Mouse (Mus musculus): Measurements from ENCODE around the gene Shank2. TPM values are rescaled to one million over a fixed set of nuclear protein-coding genes. Genes with fewer than 3 reads are reported as not detected.

Shank2 gene
- polyA plus RNA-seq, 1 experiment from 2014 or later, result 1.2 TPM

DNA sequence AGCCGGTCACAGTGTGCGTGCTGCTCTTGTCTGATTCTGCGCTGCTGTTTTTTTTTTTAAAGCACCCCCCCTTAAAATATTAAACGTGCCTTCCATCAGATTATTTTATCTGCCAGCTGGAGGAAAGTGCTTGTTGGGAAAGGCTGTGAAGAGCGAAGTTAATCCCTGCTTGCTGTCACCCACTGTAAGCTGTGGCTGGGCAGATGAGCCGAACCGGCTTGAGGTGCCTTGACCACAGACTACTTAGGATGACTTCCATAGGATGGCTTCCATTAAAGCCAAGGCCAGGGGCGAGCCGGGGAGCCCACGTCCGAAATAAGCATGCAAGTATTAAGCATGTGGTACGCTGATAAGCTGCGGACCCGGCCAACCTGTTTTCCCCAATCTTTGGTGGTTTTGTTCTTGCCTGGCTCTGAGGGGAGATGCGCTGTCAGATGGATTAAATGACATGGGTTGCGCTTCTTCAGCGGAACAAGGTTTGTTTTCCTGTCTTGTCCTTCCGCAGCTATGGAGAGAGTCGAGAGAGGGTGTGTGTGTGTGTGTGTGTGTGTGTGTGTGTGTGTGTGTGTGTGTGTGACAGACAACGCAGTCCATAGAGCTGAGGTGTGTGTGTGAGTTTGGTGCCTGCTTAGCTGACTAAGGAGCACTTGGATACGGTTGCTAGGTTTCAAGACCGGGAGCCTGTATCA, 131.1 kb downstream of the Shank2 start:
- H3K4me1 ChIP-seq (ENCODE audit: control insufficient read depth, insufficient read depth, low read length), result no peaks in the 10 kb centered on the region
- no peaks in the 10 kb centered on the region for H3K9me3 ChIP-seq (ENCODE audit: control insufficient read depth, low read depth, low read length)
- 78% methylated on average over 22 of the region's 22 CpGs for WGBS
- no peaks in the 10 kb centered on the region for H3K27me3 ChIP-seq (ENCODE audit: control insufficient read depth, insufficient read depth, low read length)
- no peaks in the 10 kb centered on the region for H3K36me3 ChIP-seq (ENCODE audit: control insufficient read depth, insufficient read depth, low read length)
- no peak overlapping the region for H3K27ac ChIP-seq (ENCODE audit: low read length)
- no peak overlapping the region for H3K4me3 ChIP-seq (ENCODE audit: low read depth, low read length)
- no peak overlapping the region for H3K4me2 ChIP-seq (replicated peaks; ENCODE audit: low read depth, low read length)
- no peak overlapping the region for H3K9ac ChIP-seq (replicated peaks; ENCODE audit: low read depth, low read length)
- no peak for ATAC-seq (ENCODE audit: insufficient number of reproducible peaks, insufficient read depth, low FRiP score, low read depth)

DNA sequence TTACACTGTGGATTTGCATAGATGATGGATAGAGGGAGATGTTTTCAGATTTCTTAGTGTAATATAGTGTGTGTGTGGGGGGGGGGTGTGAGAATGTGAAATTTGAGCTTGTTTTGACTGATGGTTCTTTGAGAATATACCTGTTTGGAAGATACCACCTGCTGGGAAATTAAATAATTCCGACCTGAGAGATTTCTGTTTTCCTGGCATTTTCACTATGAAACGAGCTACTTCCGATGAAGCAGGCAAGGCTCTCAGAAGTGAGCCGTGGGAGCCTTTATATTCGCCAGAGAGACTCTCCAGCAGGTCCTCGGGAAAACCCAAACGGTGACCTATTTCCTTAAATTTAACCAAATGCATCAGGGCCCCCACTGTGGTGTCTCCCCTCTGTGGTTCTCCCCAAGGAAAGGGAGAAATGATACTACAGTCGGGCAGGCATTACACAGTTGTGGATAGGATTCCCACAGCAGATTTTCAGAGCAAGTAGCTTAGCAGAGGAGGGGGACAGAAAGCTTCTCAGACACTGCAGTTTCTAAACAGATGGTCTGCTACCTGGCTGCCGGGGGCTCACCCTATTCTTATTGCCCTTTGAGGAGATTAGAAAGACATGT, 131.8 kb downstream of the Shank2 start:
- no peak for ATAC-seq (ENCODE audit: insufficient number of reproducible peaks, insufficient read depth, low FRiP score, low read depth)
- no peaks in the 10 kb centered on the region for H3K9me3 ChIP-seq (ENCODE audit: control insufficient read depth, low read depth, low read length)
- no peaks in the 10 kb centered on the region for H3K36me3 ChIP-seq (ENCODE audit: control insufficient read depth, insufficient read depth, low read length)
- H3K4me3 ChIP-seq (ENCODE audit: low read depth, low read length), result no peak overlapping the region
- WGBS, result 69% methylated on average over 9 of the region's 9 CpGs
- H3K9ac ChIP-seq (replicated peaks; ENCODE audit: low read depth, low read length), result no peak overlapping the region
- H3K4me2 ChIP-seq (replicated peaks; ENCODE audit: low read depth, low read length), result no peak overlapping the region
- H3K27ac ChIP-seq (ENCODE audit: low read length), result no peak overlapping the region
- no peaks in the 10 kb centered on the region for H3K4me1 ChIP-seq (ENCODE audit: control insufficient read depth, insufficient read depth, low read length)
- no peaks in the 10 kb centered on the region for H3K27me3 ChIP-seq (ENCODE audit: control insufficient read depth, insufficient read depth, low read length)

DNA sequence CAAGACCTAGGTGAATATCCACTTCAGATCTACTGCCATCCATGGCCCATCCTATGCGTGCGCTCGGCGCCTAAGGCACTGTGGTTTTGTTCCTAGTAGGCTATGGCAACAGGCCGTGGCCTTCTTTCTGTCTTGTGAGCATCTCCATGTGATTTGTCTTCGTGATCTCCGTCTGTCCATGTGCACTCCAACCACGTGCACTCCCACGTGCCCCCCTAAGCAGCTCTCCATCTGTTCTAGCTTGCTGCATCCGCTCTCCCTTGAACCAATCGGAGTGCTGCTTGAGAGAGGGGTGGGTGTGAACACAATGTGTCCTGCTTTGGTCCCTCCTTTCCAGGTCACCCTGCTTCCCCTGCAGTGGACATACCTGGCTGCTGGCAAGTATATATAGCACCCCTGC, 133.0 kb downstream of the Shank2 start:
- Histone ChIP-seq H3K4me2 (replicated peaks; ENCODE audit: low read depth, low read length) (no peak overlapping the region), H3K4me1 (ENCODE audit: control insufficient read depth, insufficient read depth, low read length) (no peaks in the 10 kb centered on the region), H3K27ac (ENCODE audit: low read length) (no peak overlapping the region), H3K27me3 (ENCODE audit: control insufficient read depth, insufficient read depth, low read length) (no peaks in the 10 kb centered on the region), H3K36me3 (ENCODE audit: control insufficient read depth, insufficient read depth, low read length) (no peaks in the 10 kb centered on the region), H3K9ac (replicated peaks; ENCODE audit: low read depth, low read length) (no peak overlapping the region), H3K9me3 (ENCODE audit: control insufficient read depth, low read depth, low read length) (no peaks in the 10 kb centered on the region), H3K4me3 (ENCODE audit: low read depth, low read length) (no peak overlapping the region)
- ATAC-seq (ENCODE audit: insufficient number of reproducible peaks, insufficient read depth, low FRiP score, low read depth), result no peak
- WGBS, result 84% methylated on average over 11 of the region's 11 CpGs

DNA sequence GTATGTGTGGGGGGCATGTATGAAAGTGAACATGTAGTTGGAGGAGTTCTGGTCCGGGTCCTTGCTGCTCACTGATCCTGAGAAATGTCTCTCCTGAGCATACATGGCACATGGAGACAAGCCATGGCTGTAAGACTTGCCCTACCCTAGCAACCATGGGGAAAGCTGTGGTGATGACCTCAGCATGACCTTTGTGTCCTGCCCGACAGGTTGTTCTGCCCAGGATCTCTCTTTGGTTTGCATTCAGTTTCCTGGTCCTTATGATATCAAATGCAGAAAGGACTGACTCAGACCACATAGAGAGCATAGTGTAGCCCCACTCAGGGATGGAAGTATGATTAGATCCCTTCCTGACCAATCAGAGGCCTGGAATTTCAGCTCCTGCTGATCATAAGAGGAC, 136.1 kb downstream of the Shank2 start:
- ATAC-seq (ENCODE audit: insufficient number of reproducible peaks, insufficient read depth, low FRiP score, low read depth), result peak; percentile 42; the same call in 1 of the 2 replicates
- no peaks in the 10 kb centered on the region for H3K36me3 ChIP-seq (ENCODE audit: control insufficient read depth, insufficient read depth, low read length)
- no peak overlapping the region for H3K4me2 ChIP-seq (replicated peaks; ENCODE audit: low read depth, low read length)
- H3K9me3 ChIP-seq (ENCODE audit: control insufficient read depth, low read depth, low read length), result no peaks in the 10 kb centered on the region
- H3K4me1 ChIP-seq (ENCODE audit: control insufficient read depth, insufficient read depth, low read length), result no peaks in the 10 kb centered on the region
- no peak overlapping the region for H3K27ac ChIP-seq (ENCODE audit: low read length)
- no peak overlapping the region for H3K4me3 ChIP-seq (ENCODE audit: low read depth, low read length)
- no peak overlapping the region for H3K9ac ChIP-seq (replicated peaks; ENCODE audit: low read depth, low read length)
- 50% methylated on average over 2 of the region's 2 CpGs for WGBS
- H3K27me3 ChIP-seq (ENCODE audit: control insufficient read depth, insufficient read depth, low read length), result no peaks in the 10 kb centered on the region

DNA sequence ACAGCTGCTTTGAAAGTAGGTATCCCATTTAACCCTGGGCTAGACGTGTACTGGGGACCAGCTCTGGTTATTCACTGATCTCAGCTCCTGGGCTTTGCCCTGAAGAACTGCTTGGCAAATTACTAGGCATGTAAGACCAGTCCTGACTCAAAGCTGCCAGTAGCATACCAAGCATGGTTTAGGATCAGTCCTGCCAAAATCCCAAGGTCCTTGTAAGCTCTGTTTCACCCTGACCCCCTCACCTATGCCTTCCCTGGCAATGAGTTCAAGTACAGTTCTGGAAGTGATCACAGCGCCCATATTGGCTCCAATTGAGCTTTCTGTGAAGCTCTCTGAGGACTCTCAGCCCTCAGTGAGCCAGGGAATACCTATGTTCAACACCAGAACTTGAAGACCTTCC, 136.7 kb downstream of the Shank2 start:
- no peak overlapping the region for H3K4me2 ChIP-seq (replicated peaks; ENCODE audit: low read depth, low read length)
- no peak overlapping the region for H3K9ac ChIP-seq (replicated peaks; ENCODE audit: low read depth, low read length)
- H3K27me3 ChIP-seq (ENCODE audit: control insufficient read depth, insufficient read depth, low read length), result no peaks in the 10 kb centered on the region
- H3K4me1 ChIP-seq (ENCODE audit: control insufficient read depth, insufficient read depth, low read length), result no peaks in the 10 kb centered on the region
- WGBS, result 65% methylated on average over 2 of the region's 2 CpGs
- no peak for ATAC-seq (ENCODE audit: insufficient number of reproducible peaks, insufficient read depth, low FRiP score, low read depth)
- no peaks in the 10 kb centered on the region for H3K36me3 ChIP-seq (ENCODE audit: control insufficient read depth, insufficient read depth, low read length)
- no peak overlapping the region for H3K4me3 ChIP-seq (ENCODE audit: low read depth, low read length)
- H3K9me3 ChIP-seq (ENCODE audit: control insufficient read depth, low read depth, low read length), result no peaks in the 10 kb centered on the region
- H3K27ac ChIP-seq (ENCODE audit: low read length), result no peak overlapping the region

DNA sequence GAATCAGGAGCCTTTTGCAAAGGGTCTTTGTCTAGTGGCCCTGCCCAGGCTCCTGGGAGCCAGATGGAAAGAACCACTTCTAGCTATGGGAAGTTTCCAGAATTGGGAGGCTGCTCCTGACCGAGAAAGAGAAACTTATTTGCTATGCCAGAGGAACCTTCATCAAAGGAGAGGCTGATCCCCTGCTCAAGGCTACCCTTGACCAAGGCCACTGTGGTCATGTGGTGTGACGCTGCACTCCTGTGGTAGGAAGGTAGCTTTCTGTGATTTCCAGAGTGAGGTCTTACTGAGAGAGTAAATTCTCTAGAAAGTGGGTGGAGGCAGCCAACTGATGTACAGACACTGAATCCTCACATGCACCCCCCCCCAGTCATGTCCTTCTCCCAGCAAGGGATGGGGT, 138.0 kb downstream of the Shank2 start:
- H3K36me3 ChIP-seq (ENCODE audit: control insufficient read depth, insufficient read depth, low read length), result no peaks in the 10 kb centered on the region
- H3K27me3 ChIP-seq (ENCODE audit: control insufficient read depth, insufficient read depth, low read length), result no peaks in the 10 kb centered on the region
- H3K4me2 ChIP-seq (replicated peaks; ENCODE audit: low read depth, low read length), result no peak overlapping the region
- no peak for ATAC-seq (ENCODE audit: insufficient number of reproducible peaks, insufficient read depth, low FRiP score, low read depth)
- no peaks in the 10 kb centered on the region for H3K9me3 ChIP-seq (ENCODE audit: control insufficient read depth, low read depth, low read length)
- no peak overlapping the region for H3K4me3 ChIP-seq (ENCODE audit: low read depth, low read length)
- H3K9ac ChIP-seq (replicated peaks; ENCODE audit: low read depth, low read length), result no peak overlapping the region
- 88% methylated on average over 2 of the region's 2 CpGs for WGBS
- no peak overlapping the region for H3K27ac ChIP-seq (ENCODE audit: low read length)
- H3K4me1 ChIP-seq (ENCODE audit: control insufficient read depth, insufficient read depth, low read length), result no peaks in the 10 kb centered on the region

DNA sequence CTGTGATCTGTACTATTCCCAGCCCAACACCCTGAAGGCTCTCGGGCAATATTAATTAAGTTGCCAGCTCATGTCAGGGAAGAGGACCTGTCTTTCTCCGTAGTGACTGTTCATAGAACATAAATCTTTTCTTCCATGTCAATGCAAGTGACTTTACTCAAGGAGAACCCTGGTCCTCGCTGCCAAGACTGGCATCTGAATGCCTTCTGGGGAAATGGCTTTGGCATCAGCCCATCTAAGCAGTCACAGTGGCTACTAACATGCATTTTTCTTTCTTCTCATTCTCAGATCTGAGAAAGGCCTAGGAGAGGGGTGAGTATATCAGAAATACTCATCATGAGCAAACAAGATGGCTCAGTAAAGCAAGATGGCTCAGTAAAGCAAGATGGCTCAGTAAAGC, 138.7 kb downstream of the Shank2 start:
- Histone ChIP-seq H3K4me1 (ENCODE audit: control insufficient read depth, insufficient read depth, low read length) (no peaks in the 10 kb centered on the region), H3K36me3 (ENCODE audit: control insufficient read depth, insufficient read depth, low read length) (no peaks in the 10 kb centered on the region), H3K9ac (replicated peaks; ENCODE audit: low read depth, low read length) (no peak overlapping the region), H3K4me2 (replicated peaks; ENCODE audit: low read depth, low read length) (no peak overlapping the region), H3K4me3 (ENCODE audit: low read depth, low read length) (no peak overlapping the region), H3K9me3 (ENCODE audit: control insufficient read depth, low read depth, low read length) (no peaks in the 10 kb centered on the region), H3K27me3 (ENCODE audit: control insufficient read depth, insufficient read depth, low read length) (no peaks in the 10 kb centered on the region), H3K27ac (ENCODE audit: low read length) (no peak overlapping the region)
- ATAC-seq (ENCODE audit: insufficient number of reproducible peaks, insufficient read depth, low FRiP score, low read depth), result no peak
- 78% methylated on average over 3 of the region's 3 CpGs for WGBS

DNA sequence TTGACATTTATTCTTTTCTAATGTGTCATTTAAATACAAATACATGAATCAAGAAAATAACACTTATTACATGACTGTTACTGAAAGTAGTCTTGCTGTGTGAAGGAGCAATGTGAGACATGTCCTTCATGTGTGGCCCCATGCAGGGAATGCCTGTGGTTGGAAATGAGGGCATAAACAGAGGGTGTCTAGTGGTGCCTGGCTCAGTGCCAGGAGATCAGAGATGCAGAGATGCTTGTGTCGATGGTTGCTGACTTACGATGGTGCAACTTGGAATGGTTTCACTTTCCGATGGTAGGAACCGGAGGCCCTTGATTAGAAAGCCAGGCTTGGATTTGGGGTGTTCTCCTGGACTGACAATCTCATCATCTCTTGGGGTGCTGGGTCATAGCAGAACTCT, 140.3 kb downstream of the Shank2 start:
- no peak for ATAC-seq (ENCODE audit: insufficient number of reproducible peaks, insufficient read depth, low FRiP score, low read depth)
- Histone ChIP-seq H3K9ac (replicated peaks; ENCODE audit: low read depth, low read length) (no peak overlapping the region), H3K36me3 (ENCODE audit: control insufficient read depth, insufficient read depth, low read length) (no peaks in the 10 kb centered on the region), H3K4me1 (ENCODE audit: control insufficient read depth, insufficient read depth, low read length) (no peaks in the 10 kb centered on the region), H3K27ac (ENCODE audit: low read length) (no peak overlapping the region), H3K4me2 (replicated peaks; ENCODE audit: low read depth, low read length) (no peak overlapping the region), H3K27me3 (ENCODE audit: control insufficient read depth, insufficient read depth, low read length) (no peaks in the 10 kb centered on the region), H3K9me3 (ENCODE audit: control insufficient read depth, low read depth, low read length) (no peaks in the 10 kb centered on the region), H3K4me3 (ENCODE audit: low read depth, low read length) (no peak overlapping the region)
- WGBS, result 81% methylated on average over 4 of the region's 4 CpGs

DNA sequence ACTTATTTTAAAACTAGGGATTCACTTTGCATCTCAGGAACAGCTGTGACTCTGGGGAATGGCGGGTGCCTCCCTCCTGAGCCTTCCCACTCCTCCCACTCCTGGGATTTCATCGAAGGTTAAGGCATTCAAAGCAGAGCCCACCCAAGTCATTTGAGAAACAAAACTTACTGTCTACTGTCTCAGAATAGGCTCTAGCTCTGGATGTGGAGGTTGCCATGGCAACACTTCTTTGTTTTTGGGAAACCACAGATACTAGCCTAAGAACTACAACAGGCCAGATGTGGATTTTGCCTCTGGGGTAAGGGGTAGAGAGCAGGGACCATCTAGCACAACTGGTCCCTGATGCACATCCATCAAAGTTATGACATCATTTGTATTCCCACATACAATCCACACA, 142.2 kb downstream of the Shank2 start:
- Histone ChIP-seq H3K27me3 (ENCODE audit: control insufficient read depth, insufficient read depth, low read length) (no peaks in the 10 kb centered on the region), H3K4me2 (replicated peaks; ENCODE audit: low read depth, low read length) (no peak overlapping the region), H3K4me3 (ENCODE audit: low read depth, low read length) (no peak overlapping the region), H3K4me1 (ENCODE audit: control insufficient read depth, insufficient read depth, low read length) (no peaks in the 10 kb centered on the region), H3K36me3 (ENCODE audit: control insufficient read depth, insufficient read depth, low read length) (no peaks in the 10 kb centered on the region), H3K9me3 (ENCODE audit: control insufficient read depth, low read depth, low read length) (no peaks in the 10 kb centered on the region), H3K27ac (ENCODE audit: low read length) (no peak overlapping the region), H3K9ac (replicated peaks; ENCODE audit: low read depth, low read length) (no peak overlapping the region)
- 63% methylated on average over 2 of the region's 2 CpGs for whole genome bisulfite sequencing
- no peak for ATAC-seq (ENCODE audit: insufficient number of reproducible peaks, insufficient read depth, low FRiP score, low read depth)

Data from stomach, embryonic 14.5 days (tissue).